Mouse (Mus musculus): ENCODE data around the gene Mup20. TPM values are rescaled to one million over a fixed set of nuclear protein-coding genes. Genes with fewer than 3 reads are reported as not detected.
A peak's percentile ranks its signal among the peaks of the same experiment; 100 is the strongest.
"Not testable (repeated sequence)": the region's sequence is repeated elsewhere in the genome, so short reads cannot be mapped to it uniquely, and the experiment has no call there.

The Mup20 gene
- total and polyA plus RNA-seq, 2 experiments = 24.3 to 305 TPM

GRCm38 (mm10) chr4:62026281-62026680 lies 27.7 kb downstream of the Mup20 start:
- Histone ChIP-seq H3K79me2 (ENCODE audit: control insufficient read depth, insufficient read depth, low read length) (no peaks in the 10 kb centered on the region), H3K4me3 (ENCODE audit: insufficient read depth, low read depth, low read length) (no peak overlapping the region), H3K27ac (replicated peaks; ENCODE audit: insufficient read depth, low read depth, low read length) (peak overlapping the region; percentile 85), H3K27me3 (ENCODE audit: control insufficient read depth, insufficient read depth, low read length) (no peaks in the 10 kb centered on the region), H3K9ac (ENCODE audit: low read depth, low read length) (peak overlapping the region; percentile 29; the same call in 1 of the 2 replicates), H3K4me1 (ENCODE audit: control insufficient read depth, insufficient read depth, low read length) (peaks cover 24% of the 10 kb centered on the region), H3K36me3 (ENCODE audit: control insufficient read depth, insufficient read depth, low read length) (peaks cover 1% of the 10 kb centered on the region; the same call in 1 of the 2 replicates)
- 30% methylated on average over 1 of the region's 1 CpGs for WGBS
- peak; percentile 99 for DNase-seq (ENCODE audit: extremely low read depth, low read depth, low spot score)
- TF ChIP-seq CTCF (IDR thresholded peaks at IDR 0.05; ENCODE audit: low read depth, low read length) (no peak), POLR2A (IDR thresholded peaks at IDR 0.05; ENCODE audit: extremely low read depth, insufficient read depth, low read length) (no peak)

- TF ChIP-seq POLR2A (IDR thresholded peaks at IDR 0.05; ENCODE audit: extremely low read depth, insufficient read depth, low read length) = no peak
- TF ChIP-seq CTCF (IDR thresholded peaks at IDR 0.05; ENCODE audit: low read depth, low read length) = no peak
- DNase-seq (ENCODE audit: extremely low read depth, low read depth, low spot score) = no peak
- Histone ChIP-seq H3K79me2 (ENCODE audit: control insufficient read depth, insufficient read depth, low read length) (no peaks in the 10 kb centered on the region), H3K36me3 (ENCODE audit: control insufficient read depth, insufficient read depth, low read length) (peaks cover 1% of the 10 kb centered on the region; the same call in 1 of the 2 replicates), H3K9ac (ENCODE audit: low read depth, low read length) (no peak overlapping the region), H3K27me3 (ENCODE audit: control insufficient read depth, insufficient read depth, low read length) (no peaks in the 10 kb centered on the region), H3K27ac (replicated peaks; ENCODE audit: insufficient read depth, low read depth, low read length) (peak overlapping the region; percentile 82), H3K4me3 (ENCODE audit: insufficient read depth, low read depth, low read length) (no peak overlapping the region), H3K4me1 (ENCODE audit: control insufficient read depth, insufficient read depth, low read length) (peaks cover 30% of the 10 kb centered on the region)
- WGBS = 55% methylated on average over 2 of the region's 2 CpGs
Measured at GRCm38 (mm10) chr4:62024256-62024959, 29.6 kb downstream of the Mup20 start.

GRCm38 (mm10) chr4:62023646-62024045 lies 30.3 kb downstream of the Mup20 start:
- DNase-seq (ENCODE audit: extremely low read depth, low read depth, low spot score) = no peak
- Histone ChIP-seq H3K27me3 (ENCODE audit: control insufficient read depth, insufficient read depth, low read length) (no peaks in the 10 kb centered on the region), H3K79me2 (ENCODE audit: control insufficient read depth, insufficient read depth, low read length) (no peaks in the 10 kb centered on the region), H3K4me3 (ENCODE audit: insufficient read depth, low read depth, low read length) (no peak overlapping the region), H3K4me1 (ENCODE audit: control insufficient read depth, insufficient read depth, low read length) (peaks cover 30% of the 10 kb centered on the region), H3K36me3 (ENCODE audit: control insufficient read depth, insufficient read depth, low read length) (peaks cover 1% of the 10 kb centered on the region; the same call in 1 of the 2 replicates), H3K9ac (ENCODE audit: low read depth, low read length) (no peak overlapping the region), H3K27ac (replicated peaks; ENCODE audit: insufficient read depth, low read depth, low read length) (peak overlapping the region; percentile 82)
- 50% methylated on average over 4 of the region's 4 CpGs for WGBS
- TF ChIP-seq POLR2A (IDR thresholded peaks at IDR 0.05; ENCODE audit: extremely low read depth, insufficient read depth, low read length) (no peak), CTCF (IDR thresholded peaks at IDR 0.05; ENCODE audit: low read depth, low read length) (no peak)

- Histone ChIP-seq H3K27me3 (ENCODE audit: control insufficient read depth, insufficient read depth, low read length) (no peaks in the 10 kb centered on the region), H3K36me3 (ENCODE audit: control insufficient read depth, insufficient read depth, low read length) (peaks cover 1% of the 10 kb centered on the region; the same call in 1 of the 2 replicates), H3K4me1 (ENCODE audit: control insufficient read depth, insufficient read depth, low read length) (peaks cover 25% of the 10 kb centered on the region), H3K79me2 (ENCODE audit: control insufficient read depth, insufficient read depth, low read length) (no peaks in the 10 kb centered on the region), H3K4me3 (ENCODE audit: insufficient read depth, low read depth, low read length) (no peak overlapping the region), H3K9ac (ENCODE audit: low read depth, low read length) (no peak overlapping the region), H3K27ac (replicated peaks; ENCODE audit: insufficient read depth, low read depth, low read length) (peak overlapping the region; percentile 64; the same call in 1 of the 2 replicates)
- peak; percentile 97 for DNase-seq (ENCODE audit: extremely low read depth, low read depth, low spot score)
- WGBS = 25% methylated on average over 2 of the region's 2 CpGs
- TF ChIP-seq CTCF (IDR thresholded peaks at IDR 0.05; ENCODE audit: low read depth, low read length) (no peak), POLR2A (IDR thresholded peaks at IDR 0.05; ENCODE audit: extremely low read depth, insufficient read depth, low read length) (no peak)
Measured at GRCm38 (mm10) chr4:62023120-62023519, 30.8 kb downstream of the Mup20 start.

GRCm38 (mm10) chr4:62020511-62020910 lies 33.4 kb downstream of the Mup20 start:
- H3K4me3 ChIP-seq (ENCODE audit: insufficient read depth, low read depth, low read length); H3K27me3 ChIP-seq (ENCODE audit: control insufficient read depth, insufficient read depth, low read length); H3K79me2 ChIP-seq (ENCODE audit: control insufficient read depth, insufficient read depth, low read length); H3K9ac ChIP-seq (ENCODE audit: low read depth, low read length); H3K36me3 ChIP-seq (ENCODE audit: control insufficient read depth, insufficient read depth, low read length): not testable (repeated sequence)
- Histone ChIP-seq H3K27ac (replicated peaks; ENCODE audit: insufficient read depth, low read depth, low read length) (peak overlapping the region; percentile 94), H3K4me1 (ENCODE audit: control insufficient read depth, insufficient read depth, low read length) (peaks cover 26% of the 10 kb centered on the region)
- DNase-seq (ENCODE audit: extremely low read depth, low read depth, low spot score) = peak; percentile 96

Other genes with a start within 250 kb of the Mup20 start
- gene Mup5, start 218.9 kb downstream of the Mup20 start, total RNA-seq (2014; rRNA removed) = not detected in 2 replicates
- gene Mup5, start 218.9 kb downstream of the Mup20 start, polyA plus RNA-seq (2012; rRNA removed) = 0.20 TPM in 1 of 2 replicates, not detected in the other
- 3,491 and 9,418 TPM in 2 replicates for gene Mup3, start 33.2 kb upstream of the Mup20 start, total RNA-seq (2014; rRNA removed)
- gene Mup3, start 33.2 kb upstream of the Mup20 start, polyA plus RNA-seq (2012; rRNA removed) = 796 and 1,349 TPM in 2 replicates
- gene Mup21, start 96.7 kb upstream of the Mup20 start, total RNA-seq (2014; rRNA removed) = 5.9 and 7.9 TPM in 2 replicates
- 0.20 and 0.40 TPM in 2 replicates for gene Mup21, start 96.7 kb upstream of the Mup20 start, polyA plus RNA-seq (2012; rRNA removed)
- gene Zfp37, start 176.9 kb upstream of the Mup20 start, total RNA-seq (2014; rRNA removed) = 0.27 and 0.37 TPM in 2 replicates
- 0.05 and 0.06 TPM in 2 replicates for gene Zfp37, start 176.9 kb upstream of the Mup20 start, polyA plus RNA-seq (2012; rRNA removed)
- 9.7 and 10.2 TPM in 2 replicates for gene Slc31a2, start 208.4 kb upstream of the Mup20 start, total RNA-seq (2014; rRNA removed)
- 9.3 and 12.8 TPM in 2 replicates for gene Slc31a2, start 208.4 kb upstream of the Mup20 start, polyA plus RNA-seq (2012; rRNA removed)

Data from liver, adult 2 months (tissue).